Mouse (Mus musculus) adrenal gland, adult 2 months (tissue): Measurements from ENCODE around the gene Nfib. TPM values are rescaled to one million over a fixed set of nuclear protein-coding genes. Genes with fewer than 3 reads are reported as not detected.

ENCODE experiments used
- DNase-seq: peaks from one replicate; pipeline ENCODE4 v3.0.0; 2021
- polyA plus RNA-seq: library from polyadenylated mRNA; depleted of rRNA; stranded (reverse); fragments of >200 nt; gene quantifications from 2 replicates; pipeline ENCODE4 v1.2.3, GENCODE M21; 2012
- total RNA-seq, 2 experiments: library from RNA; stranded (reverse); gene quantifications; 2 replicates each; pipeline ENCODE4 v1.2.3; 2021

Gene Nfib
- total and polyA plus RNA-seq, 3 experiments = 19.6 to 86.3 (median 84.1) TPM

DNA sequence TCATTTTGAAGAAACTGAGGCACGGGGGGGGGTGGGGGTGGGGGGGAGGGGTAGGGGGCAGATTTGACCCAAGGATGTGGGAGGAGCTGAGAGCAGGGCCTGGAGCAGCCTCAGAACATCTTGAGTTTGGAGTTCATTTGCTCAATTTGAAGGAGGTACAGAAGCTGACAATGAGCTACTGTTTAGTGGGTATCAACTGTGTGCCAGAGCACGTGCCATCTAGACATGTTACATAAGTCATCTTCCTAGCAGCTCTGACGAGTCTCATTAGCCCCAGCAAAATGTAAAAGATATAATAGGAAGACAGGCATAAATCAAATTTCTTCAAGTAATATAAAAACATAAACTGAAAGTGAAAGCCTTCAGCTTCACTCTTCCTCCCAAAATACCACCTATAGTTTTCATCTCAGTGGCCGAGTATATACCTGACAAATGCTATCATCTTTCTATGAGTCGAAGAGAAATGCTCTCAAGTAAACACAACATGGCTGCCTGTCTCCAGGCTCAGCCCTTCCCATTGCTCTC is 165.0 kb downstream of the Nfib start:
- DNase-seq = no peak

- DNase-seq = no peak
These were observed 165.5 kb downstream of the Nfib start for GRCm38 (mm10) chr4:82540048-82540410.

DNA sequence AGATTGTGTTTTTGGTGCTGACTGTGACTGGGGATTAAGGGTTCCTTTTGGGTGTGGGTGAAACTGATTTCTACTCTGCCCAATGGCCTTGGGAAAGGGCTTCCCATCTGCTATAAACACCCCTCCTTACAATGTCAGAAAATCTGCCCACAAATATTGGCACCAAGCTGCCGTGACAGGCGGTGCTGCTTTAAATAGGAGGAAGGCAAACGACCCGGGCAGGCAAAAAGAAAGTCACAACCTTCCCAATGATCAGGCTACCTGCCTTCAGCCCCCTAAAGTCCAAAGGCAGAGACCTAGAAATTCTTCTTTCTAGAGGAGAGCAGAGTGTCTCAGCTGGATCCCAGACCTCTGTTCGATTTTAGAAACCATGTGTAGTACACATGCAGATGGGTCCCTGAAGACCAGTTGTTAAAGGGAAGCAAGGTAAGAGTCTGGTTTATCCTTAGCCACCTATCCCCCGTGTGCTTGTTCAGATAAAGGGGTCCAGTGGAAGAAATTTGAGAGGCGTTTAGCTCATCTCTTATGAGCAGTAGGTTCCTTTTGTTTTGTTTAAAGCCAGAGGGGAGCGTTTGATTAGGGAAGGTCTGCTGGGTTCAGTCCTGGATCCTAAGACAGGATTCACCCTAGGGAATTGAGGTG is 166.0 kb downstream of the Nfib start:
- no peak for DNase-seq

DNA sequence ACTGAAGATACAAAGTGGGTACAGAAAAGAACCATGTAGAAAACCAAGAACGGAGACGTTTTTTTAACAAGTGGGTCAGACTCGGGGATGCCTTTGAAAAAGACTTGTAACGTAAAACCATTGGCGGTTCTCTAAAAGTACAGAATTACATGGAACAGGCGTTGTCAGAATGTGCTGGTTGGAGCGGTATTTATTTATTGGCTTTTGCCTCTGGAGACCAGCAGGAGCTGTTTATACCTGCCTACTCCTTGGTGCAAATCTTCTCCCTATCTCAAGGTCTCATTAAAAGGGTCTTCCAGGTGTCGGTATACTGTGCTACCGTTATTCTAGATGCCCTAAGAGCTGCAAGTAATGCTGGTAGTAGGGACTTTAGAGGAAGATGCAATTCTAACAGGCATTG is 166.7 kb downstream of the Nfib start:
- DNase-seq = no peak

- DNase-seq = peak; percentile 42
These were observed 167.3 kb downstream of the Nfib start for GRCm38 (mm10) chr4:82538069-82538811.

GRCm38 (mm10) chr4:82537279-82537967 is 168.1 kb downstream of the Nfib start:
- peak; percentile 61 for DNase-seq

DNA sequence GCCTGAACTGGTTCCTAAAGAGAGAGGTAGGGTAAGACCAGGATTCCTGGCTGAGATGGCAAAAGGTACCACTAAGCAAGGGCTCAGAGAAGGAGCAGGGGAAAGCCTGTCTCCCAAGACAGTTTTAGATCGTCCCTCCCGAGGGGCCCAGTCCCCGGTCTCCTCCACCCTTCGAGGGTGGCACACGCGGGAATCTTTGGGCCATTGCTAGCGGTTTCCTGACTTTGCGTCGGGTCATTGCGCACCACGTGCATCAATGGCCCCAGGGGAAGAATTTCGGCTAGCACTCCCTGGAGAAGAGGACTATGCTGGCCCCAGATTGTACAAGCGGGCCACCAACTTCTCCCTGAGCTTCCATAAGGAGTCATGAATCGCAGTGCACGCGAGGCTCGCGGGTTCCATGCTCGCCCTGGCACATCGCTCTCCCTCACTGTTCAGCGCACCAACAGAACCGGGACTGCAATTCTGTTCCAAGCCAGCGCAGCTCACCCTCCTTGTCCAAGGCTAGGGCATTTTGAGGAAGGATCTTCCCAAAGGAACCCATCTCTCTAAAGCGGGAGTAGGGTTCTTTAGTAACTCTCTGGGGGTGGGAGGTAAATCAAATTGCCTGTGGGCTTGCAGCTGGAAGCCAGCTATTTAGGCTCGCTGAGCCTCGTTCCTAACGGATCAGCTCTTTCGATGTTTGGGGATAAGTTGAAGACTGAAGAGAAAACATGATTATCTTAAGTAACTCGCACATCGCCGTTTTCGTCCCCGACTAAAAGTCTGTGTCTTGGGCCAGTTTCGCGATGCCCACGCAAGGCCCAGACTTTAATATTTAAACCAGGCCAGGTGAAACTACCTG is 168.9 kb downstream of the Nfib start:
- peak; percentile 45 for DNase-seq

DNA sequence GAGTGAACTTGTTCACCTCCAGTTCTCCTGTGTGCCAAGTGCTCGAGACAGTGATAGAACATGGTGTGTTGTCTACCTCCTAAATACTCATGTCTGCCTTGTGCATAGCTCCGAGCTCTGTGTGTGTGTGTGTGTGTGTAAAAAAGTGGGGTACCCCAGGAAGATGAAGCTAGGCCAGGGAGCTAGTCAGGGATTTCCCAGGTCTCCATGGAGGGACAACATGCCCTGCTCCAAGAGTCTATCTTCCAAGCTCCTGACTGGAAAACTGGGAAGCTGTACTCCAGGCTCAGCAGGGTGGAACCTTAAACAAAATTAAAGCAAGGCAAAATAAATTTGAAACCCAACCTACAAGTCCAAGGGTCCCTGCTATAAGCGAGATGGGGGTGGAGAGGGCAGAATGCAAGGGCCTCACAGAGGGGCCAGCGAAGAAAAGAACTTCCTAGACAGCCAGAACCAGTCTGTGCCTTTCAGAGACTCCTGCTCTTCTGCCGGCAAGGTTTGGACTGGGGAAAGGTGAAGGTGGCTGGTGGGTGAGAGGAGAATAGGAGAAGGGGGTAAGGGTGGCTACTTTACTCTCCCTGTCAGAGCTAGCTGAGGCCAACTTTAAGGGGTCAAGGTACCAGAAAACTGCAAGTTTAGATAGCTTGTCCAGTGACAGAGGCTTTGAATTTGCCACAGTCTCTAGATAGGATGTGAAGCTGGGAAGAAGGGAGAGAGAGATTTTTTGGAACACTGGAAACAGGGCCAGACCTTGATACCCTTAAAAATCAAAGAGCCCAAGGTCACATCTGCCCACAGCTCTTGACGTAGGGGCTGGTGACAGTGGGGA is 169.7 kb downstream of the Nfib start:
- peak; percentile 25 for DNase-seq

GRCm38 (mm10) chr4:82533231-82533630 is 172.3 kb downstream of the Nfib start:
- no peak for DNase-seq

DNA sequence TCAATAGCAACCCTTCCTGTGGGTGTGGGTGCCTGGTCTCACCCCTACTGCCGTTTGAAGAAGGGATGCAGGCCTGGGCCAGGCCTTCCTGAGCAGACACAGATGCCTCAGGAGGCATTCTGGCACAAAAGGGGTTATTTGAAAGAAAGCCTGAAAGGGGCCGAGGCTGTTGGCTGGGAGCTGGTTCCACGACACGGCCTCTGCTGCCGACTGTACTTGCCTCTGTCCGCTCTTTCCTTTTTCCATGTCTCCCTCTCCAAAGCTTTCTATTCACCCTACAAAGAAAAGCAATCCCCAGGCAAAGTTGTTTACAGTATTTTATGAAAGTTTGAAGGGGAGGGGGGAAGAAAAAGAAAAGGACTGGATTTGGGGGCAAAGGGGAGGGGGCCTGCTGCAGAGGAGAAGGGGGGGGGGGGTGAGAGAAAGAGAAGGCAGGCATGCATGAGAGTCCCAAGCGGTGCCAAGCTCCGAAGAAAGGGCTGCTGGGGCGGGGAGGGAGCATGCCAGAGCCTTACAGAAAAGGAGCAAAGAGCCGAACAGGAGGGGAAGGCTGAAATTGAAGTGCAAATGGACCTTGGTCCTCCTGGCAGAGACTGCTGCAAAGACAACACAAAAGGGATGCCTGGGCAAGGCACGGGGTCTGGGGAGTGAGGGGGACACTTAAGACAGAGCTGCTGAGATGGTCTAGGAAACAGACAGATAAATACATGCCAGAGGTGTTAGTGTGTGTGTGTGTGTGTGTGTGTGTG is 172.9 kb downstream of the Nfib start:
- DNase-seq = no peak

DNA sequence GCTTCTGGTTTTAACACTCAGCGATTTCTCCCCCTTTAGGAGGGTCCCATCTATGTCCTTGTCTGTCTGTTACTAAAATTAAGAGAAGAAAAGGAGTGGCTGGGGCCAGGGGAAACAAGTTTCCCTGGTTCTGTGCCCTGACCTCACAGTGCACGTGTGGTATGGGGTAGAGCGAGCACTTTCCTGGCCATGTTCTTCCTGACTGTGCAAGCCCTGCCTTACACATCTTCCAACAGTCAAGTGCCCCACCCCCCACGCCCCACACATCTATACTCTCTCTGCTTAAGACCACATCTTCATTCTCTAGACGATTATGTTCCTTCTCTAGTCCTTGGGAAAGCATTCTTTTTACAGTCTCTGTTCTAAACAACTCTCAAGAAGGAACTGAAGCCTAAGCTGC is 173.6 kb downstream of the Nfib start:
- DNase-seq = no peak

- peak; percentile 65 for DNase-seq
These were observed 174.6 kb downstream of the Nfib start for GRCm38 (mm10) chr4:82530875-82531353.

GRCm38 (mm10) chr4:82528978-82529377 is 176.6 kb downstream of the Nfib start:
- DNase-seq = no peak

- no peak for DNase-seq
These were observed 185.6 kb downstream of the Nfib start for GRCm38 (mm10) chr4:82519935-82520334.

- DNase-seq = no peak
These were observed 187.4 kb downstream of the Nfib start for GRCm38 (mm10) chr4:82518132-82518531.

GRCm38 (mm10) chr4:82517311-82517710 is 188.2 kb downstream of the Nfib start:
- no peak for DNase-seq

DNA sequence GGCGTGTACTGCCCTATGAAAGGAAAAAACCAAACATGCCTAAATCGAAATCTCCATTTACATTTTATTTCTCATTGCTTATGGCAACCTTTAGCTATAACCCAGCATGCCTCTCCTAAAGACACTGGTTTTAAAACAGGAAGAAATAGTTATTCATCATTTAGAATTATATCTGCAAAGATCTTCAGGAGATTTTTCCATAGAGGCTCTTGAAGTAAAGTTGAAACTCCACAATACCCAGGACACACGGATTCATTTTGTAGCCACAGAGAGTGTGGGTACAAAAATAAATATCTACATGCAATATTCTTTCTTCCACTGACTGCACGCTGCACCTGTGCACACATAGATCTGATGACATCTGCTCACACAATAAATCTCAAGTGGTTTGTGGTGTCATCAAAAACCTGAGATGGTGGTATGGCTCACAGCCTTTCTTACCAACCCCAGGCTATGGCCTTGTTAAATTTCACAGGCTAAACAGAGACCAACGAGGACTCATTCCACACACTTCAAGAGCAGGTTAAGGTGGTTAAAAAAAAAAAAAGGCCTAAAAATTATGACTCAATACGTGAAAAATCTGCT is 189.2 kb downstream of the Nfib start:
- no peak for DNase-seq

GRCm38 (mm10) chr4:82514921-82515320 is 190.6 kb downstream of the Nfib start:
- DNase-seq = no peak

DNA sequence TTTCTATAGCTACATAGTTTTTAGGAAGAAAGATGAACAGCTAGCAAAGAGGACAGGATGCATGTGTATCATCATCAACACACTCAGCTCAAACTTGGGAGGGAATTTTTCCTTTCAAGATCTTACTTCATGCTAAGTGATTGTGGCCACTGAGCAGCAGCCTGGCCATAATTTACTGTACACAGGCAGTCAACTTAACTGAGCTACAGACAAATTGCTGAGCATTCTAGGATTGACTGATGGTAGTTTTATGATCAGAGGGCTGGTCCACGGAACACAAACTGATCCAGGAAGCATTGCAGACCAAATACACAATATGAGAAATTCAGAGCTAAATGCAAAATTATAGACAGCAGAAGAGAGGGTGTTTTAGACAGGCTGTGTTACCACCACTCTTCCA is 191.2 kb downstream of the Nfib start:
- no peak for DNase-seq

DNA sequence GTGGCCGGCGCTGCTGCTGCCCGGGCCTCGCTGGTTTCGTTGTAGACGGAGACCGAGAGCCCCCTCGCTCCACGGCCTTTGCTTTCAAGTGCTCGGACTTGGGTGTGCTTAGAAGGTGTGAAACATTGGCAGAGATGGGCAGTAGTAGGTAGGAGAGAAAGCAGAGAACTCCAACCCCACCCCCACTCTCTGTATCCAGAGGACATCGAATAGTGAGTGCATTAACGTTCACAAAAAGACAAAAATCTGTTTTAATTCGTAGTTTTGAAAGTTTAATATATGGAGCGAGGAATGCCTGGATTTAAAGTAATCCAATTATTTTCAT is 192.2 kb downstream of the Nfib start:
- DNase-seq = no peak
